Mouse (Mus musculus): ENCODE results near the gene Cfb. TPM values are rescaled to one million over a fixed set of nuclear protein-coding genes. Genes with fewer than 3 reads are reported as not detected.

The Cfb gene
- polyA plus RNA-seq, 1 experiment from 2014 or later: 1.2 TPM

- no peak; the same call in 1 of the 2 replicates for ATAC-seq (replicated peaks; ENCODE audit: insufficient number of reproducible peaks, low FRiP score, low TSS enrichment, low read depth)
- H3K4me2 ChIP-seq (ENCODE audit: low read depth, low read length): no peak overlapping the region
- H3K9ac ChIP-seq (replicated peaks; ENCODE audit: low read length): no peak overlapping the region
- peak; percentile 61 for DNase-seq (ENCODE audit: low spot score)
- H3K27me3 ChIP-seq (ENCODE audit: control insufficient read depth, insufficient read depth, low read length): no peaks in the 10 kb centered on the region
- WGBS: 49% methylated on average over 3 of the region's 3 CpGs
- no peak overlapping the region for H3K27ac ChIP-seq (replicated peaks; ENCODE audit: low read depth, low read length)
- H3K9me3 ChIP-seq (replicated peaks; ENCODE audit: control insufficient read depth, low read length): no peaks in the 10 kb centered on the region
- peaks cover 5% of the 10 kb centered on the region for H3K4me1 ChIP-seq (ENCODE audit: control insufficient read depth, insufficient read depth, low read length)
- peaks cover 2% of the 10 kb centered on the region for H3K36me3 ChIP-seq (replicated peaks; ENCODE audit: control insufficient read depth, insufficient read depth, low read depth, low read length)
- H3K4me3 ChIP-seq (ENCODE audit: low read depth, low read length): no peak overlapping the region
Measured at GRCm38 (mm10) chr17:34855825-34856224, 6.5 kb downstream of the Cfb start.

DNA sequence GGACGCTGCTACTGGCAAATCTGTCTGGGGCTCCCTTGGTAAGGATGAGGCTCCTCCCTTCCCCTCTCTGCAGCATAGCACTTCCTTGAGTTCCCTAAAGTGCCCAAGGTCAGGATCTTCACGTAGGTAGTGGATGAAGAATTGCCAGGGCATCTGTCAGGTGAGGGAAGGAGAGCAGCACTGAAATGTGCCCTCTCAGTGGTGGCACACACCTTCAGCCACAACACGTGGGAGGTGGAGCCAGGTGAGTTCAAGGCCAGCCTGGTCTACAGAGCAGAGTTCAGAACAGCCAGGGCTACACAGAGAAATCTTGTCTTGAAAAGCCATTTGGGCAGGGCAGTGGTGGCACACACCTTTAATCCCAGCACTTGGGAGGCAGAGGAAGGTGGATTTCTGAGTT lies 7.6 kb downstream of the Cfb start:
- DNase-seq (ENCODE audit: low spot score) (no peak), ATAC-seq (replicated peaks; ENCODE audit: insufficient number of reproducible peaks, low FRiP score, low TSS enrichment, low read depth) (no peak)
- H3K9me3 ChIP-seq (replicated peaks; ENCODE audit: control insufficient read depth, low read length): no peaks in the 10 kb centered on the region
- H3K27me3 ChIP-seq (ENCODE audit: control insufficient read depth, insufficient read depth, low read length): no peaks in the 10 kb centered on the region
- peaks cover 2% of the 10 kb centered on the region for H3K36me3 ChIP-seq (replicated peaks; ENCODE audit: control insufficient read depth, insufficient read depth, low read depth, low read length)
- H3K27ac ChIP-seq (replicated peaks; ENCODE audit: low read depth, low read length): no peak overlapping the region
- 89% methylated on average over 3 of the region's 3 CpGs for WGBS
- no peak overlapping the region for H3K9ac ChIP-seq (replicated peaks; ENCODE audit: low read length)
- no peak overlapping the region for H3K4me3 ChIP-seq (ENCODE audit: low read depth, low read length)
- no peak overlapping the region for H3K4me2 ChIP-seq (ENCODE audit: low read depth, low read length)
- peaks cover 5% of the 10 kb centered on the region for H3K4me1 ChIP-seq (ENCODE audit: control insufficient read depth, insufficient read depth, low read length)

DNA sequence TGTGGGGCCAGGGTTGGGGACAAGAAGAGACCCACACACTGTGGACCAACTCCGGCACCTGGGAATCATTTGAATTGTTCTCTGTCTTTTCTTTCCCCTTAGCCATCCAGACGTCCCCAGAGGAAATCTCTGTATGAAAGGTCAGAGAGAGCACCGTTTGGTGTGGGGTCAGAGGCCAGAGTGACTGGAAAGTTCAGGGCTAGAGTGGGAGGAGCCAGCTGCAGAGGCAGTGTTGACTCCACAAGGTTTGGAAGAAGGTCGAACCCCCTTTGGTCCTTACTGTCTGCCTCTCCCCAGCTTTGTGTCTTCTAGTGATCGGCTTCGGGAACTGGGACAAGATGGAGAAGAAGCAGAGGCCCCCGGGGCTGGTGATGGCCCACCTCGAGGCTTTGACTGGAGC lies 8.8 kb downstream of the Cfb start:
- Histone ChIP-seq H3K9me3 (replicated peaks; ENCODE audit: control insufficient read depth, low read length) (no peaks in the 10 kb centered on the region), H3K36me3 (replicated peaks; ENCODE audit: control insufficient read depth, insufficient read depth, low read depth, low read length) (peaks cover 2% of the 10 kb centered on the region), H3K27ac (replicated peaks; ENCODE audit: low read depth, low read length) (no peak overlapping the region), H3K4me2 (ENCODE audit: low read depth, low read length) (no peak overlapping the region), H3K27me3 (ENCODE audit: control insufficient read depth, insufficient read depth, low read length) (no peaks in the 10 kb centered on the region), H3K4me3 (ENCODE audit: low read depth, low read length) (no peak overlapping the region), H3K9ac (replicated peaks; ENCODE audit: low read length) (no peak overlapping the region), H3K4me1 (ENCODE audit: control insufficient read depth, insufficient read depth, low read length) (peaks cover 5% of the 10 kb centered on the region)
- DNase-seq (ENCODE audit: low spot score) (no peak), ATAC-seq (replicated peaks; ENCODE audit: insufficient number of reproducible peaks, low FRiP score, low TSS enrichment, low read depth) (no peak)
- WGBS: 56% methylated on average over 8 of the region's 8 CpGs

DNA sequence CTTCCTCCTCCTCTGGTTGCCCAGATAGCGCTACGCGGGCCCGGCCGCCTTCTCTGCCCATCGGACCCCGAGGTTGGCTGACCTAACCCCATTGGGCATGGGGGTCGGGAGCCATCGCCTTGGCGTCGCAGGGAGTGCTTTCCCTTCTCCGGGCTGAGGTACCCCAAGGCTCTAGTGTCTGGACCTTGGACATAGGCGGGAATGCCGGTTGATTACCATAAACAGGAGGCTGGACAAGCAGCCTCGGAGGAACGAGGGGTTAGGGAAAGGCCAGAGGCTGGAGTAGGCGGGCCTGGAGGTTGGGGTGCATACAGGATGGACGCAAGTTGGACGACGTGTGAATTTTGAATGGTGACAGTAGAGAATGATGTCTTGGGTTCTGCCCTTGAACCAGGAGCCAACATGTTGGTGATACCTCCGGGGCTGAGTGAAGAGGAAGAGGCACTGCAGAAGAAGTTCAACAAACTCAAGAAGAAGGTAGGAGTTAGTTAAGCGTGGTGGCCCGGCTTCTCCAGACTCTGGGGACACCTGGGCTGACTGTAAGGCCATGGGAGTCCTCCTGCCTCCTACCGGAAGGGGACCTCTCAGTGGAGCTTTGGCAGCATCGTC lies 11.7 kb downstream of the Cfb start:
- H3K27ac ChIP-seq (replicated peaks; ENCODE audit: low read depth, low read length): no peak overlapping the region
- peaks cover 2% of the 10 kb centered on the region for H3K36me3 ChIP-seq (replicated peaks; ENCODE audit: control insufficient read depth, insufficient read depth, low read depth, low read length)
- H3K4me1 ChIP-seq (ENCODE audit: control insufficient read depth, insufficient read depth, low read length): peaks cover 5% of the 10 kb centered on the region
- ATAC-seq (replicated peaks; ENCODE audit: insufficient number of reproducible peaks, low FRiP score, low TSS enrichment, low read depth) (no peak; the same call in 1 of the 2 replicates), DNase-seq (ENCODE audit: low spot score) (no peak)
- H3K4me2 ChIP-seq (ENCODE audit: low read depth, low read length): peak overlapping the region; percentile 84
- H3K4me3 ChIP-seq (ENCODE audit: low read depth, low read length): peak overlapping the region; percentile 87
- no peaks in the 10 kb centered on the region for H3K27me3 ChIP-seq (ENCODE audit: control insufficient read depth, insufficient read depth, low read length)
- under 1% methylated on average over 25 of the region's 25 CpGs for WGBS
- H3K9ac ChIP-seq (replicated peaks; ENCODE audit: low read length): peak overlapping the region; percentile 90
- H3K9me3 ChIP-seq (replicated peaks; ENCODE audit: control insufficient read depth, low read length): no peaks in the 10 kb centered on the region

- H3K36me3 ChIP-seq (replicated peaks; ENCODE audit: control insufficient read depth, insufficient read depth, low read depth, low read length): peaks cover 2% of the 10 kb centered on the region
- H3K27me3 ChIP-seq (ENCODE audit: control insufficient read depth, insufficient read depth, low read length): no peaks in the 10 kb centered on the region
- peak within 1 kb of the TSS; percentile 87 for H3K4me3 ChIP-seq (ENCODE audit: low read depth, low read length)
- H3K27ac ChIP-seq (replicated peaks; ENCODE audit: low read depth, low read length): no peak within 1 kb of the TSS
- peak within 1 kb of the TSS; percentile 90 for H3K9ac ChIP-seq (replicated peaks; ENCODE audit: low read length)
- peaks cover 5% of the 10 kb centered on the region for H3K4me1 ChIP-seq (ENCODE audit: control insufficient read depth, insufficient read depth, low read length)
- ATAC-seq (replicated peaks; ENCODE audit: insufficient number of reproducible peaks, low FRiP score, low TSS enrichment, low read depth): peak; percentile 93
- no peaks in the 10 kb centered on the region for H3K9me3 ChIP-seq (replicated peaks; ENCODE audit: control insufficient read depth, low read length)
- peak within 1 kb of the TSS; percentile 84 for H3K4me2 ChIP-seq (ENCODE audit: low read depth, low read length)
- WGBS: under 1% methylated on average over 64 of the region's 65 CpGs
- peak; percentile 99 for DNase-seq (ENCODE audit: low spot score)
Measured at GRCm38 (mm10) chr17:34849722-34850516, 12.4 kb downstream of the Cfb start, which contains the start of the genes Skiv2l and Nelfe. Gene Skiv2l, minus strand, starts transcription at chr17:34850210. Gene Nelfe, plus strand, starts transcription at chr17:34850391.

DNA sequence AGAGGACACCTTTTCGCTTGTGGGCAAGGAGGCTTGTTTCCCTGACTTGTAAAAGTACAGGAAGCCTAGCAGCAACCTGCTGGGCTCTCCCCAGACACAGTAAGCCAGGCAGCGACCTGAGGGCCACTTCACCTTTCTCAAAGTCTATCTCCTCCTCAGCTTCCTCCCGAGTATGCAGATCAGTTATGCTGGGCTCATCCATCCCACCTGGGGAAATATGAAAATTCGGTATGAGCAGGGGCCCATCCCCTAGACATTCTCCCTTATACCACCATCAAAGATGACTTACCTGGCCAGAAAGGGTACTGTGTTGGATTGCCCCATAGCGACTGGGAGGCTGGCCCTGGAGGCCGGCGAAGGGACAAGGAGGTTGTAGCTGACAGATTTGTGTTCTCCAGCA lies 14.7 kb downstream of the Cfb start:
- H3K4me1 ChIP-seq (ENCODE audit: control insufficient read depth, insufficient read depth, low read length): peaks cover 5% of the 10 kb centered on the region
- H3K9me3 ChIP-seq (replicated peaks; ENCODE audit: control insufficient read depth, low read length): no peaks in the 10 kb centered on the region
- no peak overlapping the region for H3K9ac ChIP-seq (replicated peaks; ENCODE audit: low read length)
- H3K4me2 ChIP-seq (ENCODE audit: low read depth, low read length): no peak overlapping the region
- no peak for ATAC-seq (replicated peaks; ENCODE audit: insufficient number of reproducible peaks, low FRiP score, low TSS enrichment, low read depth)
- no peak overlapping the region for H3K4me3 ChIP-seq (ENCODE audit: low read depth, low read length)
- DNase-seq (ENCODE audit: low spot score): no peak
- 86% methylated on average over 7 of the region's 7 CpGs for WGBS
- no peaks in the 10 kb centered on the region; the same call in none of the 2 replicates for H3K36me3 ChIP-seq (replicated peaks; ENCODE audit: control insufficient read depth, insufficient read depth, low read depth, low read length)
- H3K27me3 ChIP-seq (ENCODE audit: control insufficient read depth, insufficient read depth, low read length): no peaks in the 10 kb centered on the region
- H3K27ac ChIP-seq (replicated peaks; ENCODE audit: low read depth, low read length): no peak overlapping the region

DNA sequence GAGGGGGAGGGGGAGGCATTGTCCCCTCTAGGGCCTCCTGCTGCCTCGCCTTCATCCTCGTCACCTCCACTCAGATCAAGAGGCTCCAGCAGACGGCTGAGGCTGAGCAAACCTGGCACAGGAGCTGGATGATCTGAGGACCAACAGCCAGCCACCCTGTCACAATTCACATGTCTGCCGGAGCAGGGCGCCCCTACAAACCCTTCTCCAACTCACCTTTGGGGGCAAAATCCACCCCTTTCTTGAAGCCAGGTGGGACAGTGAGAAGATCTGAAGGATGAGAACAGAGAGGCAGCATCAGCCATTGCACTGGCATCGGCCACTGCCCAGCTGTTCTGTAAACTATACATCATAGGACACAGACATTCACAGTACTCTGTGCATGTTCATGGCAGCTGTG lies 15.1 kb downstream of the Cfb start:
- no peaks in the 10 kb centered on the region for H3K27me3 ChIP-seq (ENCODE audit: control insufficient read depth, insufficient read depth, low read length)
- ATAC-seq (replicated peaks; ENCODE audit: insufficient number of reproducible peaks, low FRiP score, low TSS enrichment, low read depth) (no peak), DNase-seq (ENCODE audit: low spot score) (no peak)
- 0 out of 2 replicates have a peak overlapping the region, but pooled peaks have one; percentile 22 for H3K9ac ChIP-seq (replicated peaks; ENCODE audit: low read length)
- no peaks in the 10 kb centered on the region; the same call in 1 of the 2 replicates for H3K36me3 ChIP-seq (replicated peaks; ENCODE audit: control insufficient read depth, insufficient read depth, low read depth, low read length)
- H3K4me2 ChIP-seq (ENCODE audit: low read depth, low read length): no peak overlapping the region
- H3K4me3 ChIP-seq (ENCODE audit: low read depth, low read length): no peak overlapping the region
- H3K9me3 ChIP-seq (replicated peaks; ENCODE audit: control insufficient read depth, low read length): no peaks in the 10 kb centered on the region
- peaks cover 5% of the 10 kb centered on the region for H3K4me1 ChIP-seq (ENCODE audit: control insufficient read depth, insufficient read depth, low read length)
- 93% methylated on average over 6 of the region's 6 CpGs for WGBS
- no peak overlapping the region for H3K27ac ChIP-seq (replicated peaks; ENCODE audit: low read depth, low read length)

DNA sequence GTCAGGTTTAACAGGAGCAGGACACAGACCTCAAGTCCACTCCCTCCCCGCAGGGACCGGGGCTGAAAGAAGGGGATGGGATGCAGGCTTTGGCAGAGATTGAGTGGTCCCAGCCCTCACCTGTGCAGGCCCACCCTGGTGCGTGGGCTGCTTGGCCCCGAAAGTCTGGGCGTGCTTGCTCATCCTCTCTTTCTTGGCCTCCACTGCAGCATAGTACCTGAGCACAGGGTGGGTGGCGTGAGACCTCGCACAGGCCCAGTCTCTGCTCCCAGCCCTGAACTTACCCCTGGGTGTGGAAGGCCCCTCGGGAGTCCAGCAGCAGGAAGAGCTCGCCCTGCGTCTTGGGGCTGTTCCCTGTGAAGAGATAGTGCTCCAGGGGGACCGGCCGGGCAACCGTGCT lies 17.4 kb downstream of the Cfb start:
- no peak overlapping the region for H3K4me3 ChIP-seq (ENCODE audit: low read depth, low read length)
- no peaks in the 10 kb centered on the region for H3K4me1 ChIP-seq (ENCODE audit: control insufficient read depth, insufficient read depth, low read length)
- no peak overlapping the region for H3K27ac ChIP-seq (replicated peaks; ENCODE audit: low read depth, low read length)
- WGBS: 93% methylated on average over 13 of the region's 13 CpGs
- no peak for ATAC-seq (replicated peaks; ENCODE audit: insufficient number of reproducible peaks, low FRiP score, low TSS enrichment, low read depth)
- no peak for DNase-seq (ENCODE audit: low spot score)
- no peaks in the 10 kb centered on the region for H3K27me3 ChIP-seq (ENCODE audit: control insufficient read depth, insufficient read depth, low read length)
- no peaks in the 10 kb centered on the region for H3K9me3 ChIP-seq (replicated peaks; ENCODE audit: control insufficient read depth, low read length)
- no peaks in the 10 kb centered on the region; the same call in none of the 2 replicates for H3K36me3 ChIP-seq (replicated peaks; ENCODE audit: control insufficient read depth, insufficient read depth, low read depth, low read length)
- H3K9ac ChIP-seq (replicated peaks; ENCODE audit: low read length): no peak overlapping the region
- no peak overlapping the region for H3K4me2 ChIP-seq (ENCODE audit: low read depth, low read length)

All from embryonic facial prominence, embryonic 11.5 days (tissue).